Mouse (Mus musculus) C2C12 (cell line): ENCODE data around the gene Pf4.

Source experiments
- CTCF ChIP-seq: IDR thresholded peaks from one replicate; pipeline ENCODE4 v1.5.1; 2011; ENCODE audit not compliant: control insufficient read depth, insufficient read depth, insufficient read length
- FOSL1 ChIP-seq: IDR thresholded peaks from one replicate; pipeline ENCODE4 v1.8.0; 2011; ENCODE audit warnings: mild to moderate bottlenecking, low read length; ENCODE audit not compliant: poor library complexity, insufficient read depth, severe bottlenecking
- MYOG ChIP-seq: IDR thresholded peaks from one replicate; pipeline ENCODE4 v1.6.1; 2011; ENCODE audit not compliant: control insufficient read depth, insufficient read length; ENCODE audit errors: extremely low read depth
- USF1 ChIP-seq: IDR thresholded peaks from one replicate; pipeline ENCODE4 v1.6.1; 2011; ENCODE audit warnings: low read depth, mild to moderate bottlenecking, control low read depth, moderate library complexity

DNA sequence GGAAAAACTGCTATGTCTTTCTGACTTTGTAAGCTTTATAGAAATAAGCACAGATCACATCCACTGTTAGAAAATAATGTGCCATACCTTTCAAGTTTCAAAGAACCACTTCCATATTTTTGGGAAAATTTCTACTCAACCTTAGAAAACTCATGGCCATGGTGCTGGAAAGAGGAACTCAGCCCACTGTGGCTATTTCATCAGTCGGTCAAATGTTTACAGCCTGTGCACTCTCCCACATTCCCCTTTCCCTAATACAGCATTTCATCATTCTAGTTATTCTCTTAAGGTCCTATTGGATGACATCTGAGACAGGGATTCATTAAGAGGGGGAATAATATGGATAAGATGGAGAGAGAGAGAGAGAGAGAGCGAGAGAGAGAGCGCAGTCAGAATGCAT is 11.5 kb downstream of the Pf4 start:
- no peak for TF ChIP-seq CTCF
- TF ChIP-seq FOSL1 = no peak
- TF ChIP-seq USF1 = no peak
- TF ChIP-seq MYOG = no peak
